Mouse (Mus musculus): Measurements from ENCODE around the gene Jpt2.

DNA sequence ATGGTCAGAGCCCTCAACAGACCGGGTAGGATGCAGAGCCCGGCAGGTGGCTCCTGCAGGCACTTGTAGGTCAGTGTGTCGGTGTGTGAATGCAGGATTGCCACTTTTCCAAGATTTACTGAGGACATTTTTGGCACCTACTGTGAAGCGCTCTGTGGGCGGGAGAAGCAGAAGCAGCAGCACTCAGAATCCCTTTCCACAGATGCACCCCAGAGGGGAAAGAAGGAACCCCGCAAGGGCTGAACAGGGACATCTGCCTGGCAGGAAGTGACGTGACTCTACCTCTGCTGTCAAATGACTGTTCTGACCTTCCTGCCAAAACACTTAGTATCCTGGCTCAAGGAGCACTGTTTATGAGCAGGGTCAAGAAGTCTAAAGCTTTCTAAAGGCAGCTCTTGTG, 17.5 kb downstream of the Jpt2 start:
- TF ChIP-seq CTCF (IDR thresholded peaks at IDR 0.05; ENCODE audit: borderline replicate concordance, extremely low read depth, insufficient read depth, insufficient read length): no peak
- no peak for TF ChIP-seq POLR2A (IDR thresholded peaks at IDR 0.05; ENCODE audit: borderline replicate concordance, extremely low read depth, insufficient read depth, insufficient read length, poor library complexity, severe bottlenecking)

Measured in brain, embryonic 14.5 days (tissue).